Mouse (Mus musculus): ENCODE data around the gene Snd1.

GRCm38 (mm10) chr6:28497837-28498236 is 22.9 kb downstream of the Snd1 start:
- TF ChIP-seq GATA1 (IDR thresholded peaks at IDR 0.05; ENCODE audit: borderline replicate concordance, low read length) (peak; percentile 74; the same call in 1 of the 3 replicates), FLI1 (IDR thresholded peaks at IDR 0.05; ENCODE audit: low read length) (peak; percentile 82)
